Mouse (Mus musculus) embryonic facial prominence, embryonic 14.5 days (tissue): ENCODE results near the gene Zfp524. TPM values are rescaled to one million over a fixed set of nuclear protein-coding genes. Genes with fewer than 3 reads are reported as not detected.

Experiments used
- ATAC-seq: fragments of 200-750 bp; cut with Nextera tagmentation; 2 replicates; pipeline ENCODE4 v1.8.0; 2017; ENCODE audit warnings: low read depth, moderate number of reproducible peaks, moderate TSS enrichment
- DNase-seq: peaks from one replicate; pipeline ENCODE4 v3.0.0-alpha.2; 2015; ENCODE audit warnings: low spot score
- H3K27ac ChIP-seq: fragments of 300-500 bp; sonication (generic); replicated peaks from 2 replicates; pipeline ENCODE4 v1.5.1; 2014; ENCODE audit warnings: low read depth, mild to moderate bottlenecking, low read length, moderate library complexity
- H3K27me3 ChIP-seq: fragments of 300-500 bp; sonication (generic); replicated peaks from 2 replicates; pipeline ENCODE4 v1.6.1; 2014; ENCODE audit warnings: low read length; ENCODE audit not compliant: control insufficient read depth, insufficient read depth
- H3K36me3 ChIP-seq: fragments of 300-500 bp; sonication (generic); 2 replicates; pipeline ENCODE4 v1.6.1; 2014; ENCODE audit warnings: low read length, mixed read lengths; ENCODE audit not compliant: control insufficient read depth, insufficient read depth
- H3K4me1 ChIP-seq: fragments of 300-500 bp; sonication (generic); 2 replicates; pipeline ENCODE4 v1.6.1; 2014; ENCODE audit warnings: antibody characterized with exemption, low read length; ENCODE audit not compliant: control insufficient read depth, insufficient read depth
- H3K4me2 ChIP-seq: fragments of 300-500 bp; sonication (generic); 2 replicates; pipeline ENCODE4 v1.6.1; 2014; ENCODE audit warnings: low read depth, mild to moderate bottlenecking, low read length, moderate library complexity, mixed read lengths
- H3K4me3 ChIP-seq: fragments of 300-500 bp; sonication (generic); 2 replicates; pipeline ENCODE4 v1.5.1; 2014; ENCODE audit warnings: low read depth, mild to moderate bottlenecking, low read length
- H3K9ac ChIP-seq: fragments of 300-500 bp; sonication (generic); 2 replicates; pipeline ENCODE4 v1.6.1; 2014; ENCODE audit warnings: low read depth, mild to moderate bottlenecking, low read length, moderate library complexity, mixed read lengths
- H3K9me3 ChIP-seq: fragments of 300-500 bp; sonication (generic); 2 replicates; pipeline ENCODE4 v1.6.1; 2016; ENCODE audit warnings: low read length; ENCODE audit not compliant: control insufficient read depth
- WGBS: fragments of 180-500 bp; shearing (Covaris S2); extraction: QIAGEN DNeasy Blood & Tissue Kit; methylation state at CpG from one replicate; pipeline ENCODE4 v1.1.7; 2014; 5-methylcytosine and 5-hydroxymethylcytosine counted together
- polyA plus RNA-seq: library from polyadenylated mRNA; unstranded; fragments of >200 nt; fragmentation: Nextera tagmentation; extraction: Ambion mirVana; gene quantifications from 2 replicates; pipeline ENCODE4 v1.2.1, GENCODE M21; 2014

Gene Zfp524
- polyA plus RNA-seq, 1 experiment from 2014 or later: 16.5 TPM

DNA sequence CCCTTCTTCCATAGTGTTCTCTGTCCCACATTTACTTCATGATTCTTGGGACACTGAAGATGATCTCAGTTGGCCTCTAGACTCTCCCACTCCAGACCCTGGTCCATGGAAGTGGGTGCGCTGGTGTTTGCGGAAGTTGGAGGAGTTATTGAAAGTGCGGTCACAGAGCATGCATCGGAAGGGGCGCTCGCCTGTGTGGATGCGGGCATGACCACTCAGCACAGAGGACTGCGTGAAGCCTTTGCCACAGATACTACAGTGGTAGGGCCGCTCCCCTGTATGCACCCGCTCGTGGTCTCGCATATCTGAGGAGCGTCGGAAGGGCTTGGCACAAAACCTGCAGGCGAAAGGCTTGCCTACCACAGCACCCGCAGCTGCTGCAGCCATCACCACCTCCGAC, 21.4 kb downstream of the Zfp524 start:
- no peak overlapping the region for H3K9ac ChIP-seq
- H3K27ac ChIP-seq: no peak overlapping the region
- 95% methylated on average over 17 of the region's 17 CpGs for WGBS
- H3K4me2 ChIP-seq: no peak overlapping the region
- ATAC-seq (no peak), DNase-seq (no peak)
- H3K4me3 ChIP-seq: no peak overlapping the region
- peaks cover 65% of the 10 kb centered on the region for H3K36me3 ChIP-seq
- H3K9me3 ChIP-seq: peaks cover 19% of the 10 kb centered on the region
- no peaks in the 10 kb centered on the region for H3K27me3 ChIP-seq
- H3K4me1 ChIP-seq: peaks cover 6% of the 10 kb centered on the region; the same call in 1 of the 2 replicates

DNA sequence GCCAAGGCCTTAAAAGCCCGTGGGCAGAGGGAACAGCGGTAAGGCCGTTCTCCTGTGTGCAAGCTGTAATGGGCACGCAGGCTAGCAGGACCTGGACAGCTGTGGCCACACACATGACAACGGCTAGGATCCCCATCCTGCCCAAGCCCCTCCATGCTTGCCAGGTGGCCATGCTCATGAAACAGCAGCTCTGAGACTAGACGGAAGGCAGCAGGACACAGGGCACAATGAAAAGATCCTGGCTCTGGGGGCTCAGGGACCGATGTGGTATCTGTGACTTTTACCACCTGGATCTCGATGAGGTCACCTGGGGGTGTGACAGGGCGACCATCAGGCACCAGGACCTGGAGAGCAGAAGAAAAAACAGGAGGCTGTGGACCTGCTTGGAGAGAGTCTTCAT, 21.9 kb downstream of the Zfp524 start:
- 95% methylated on average over 9 of the region's 9 CpGs for WGBS
- ATAC-seq: no peak

DNA sequence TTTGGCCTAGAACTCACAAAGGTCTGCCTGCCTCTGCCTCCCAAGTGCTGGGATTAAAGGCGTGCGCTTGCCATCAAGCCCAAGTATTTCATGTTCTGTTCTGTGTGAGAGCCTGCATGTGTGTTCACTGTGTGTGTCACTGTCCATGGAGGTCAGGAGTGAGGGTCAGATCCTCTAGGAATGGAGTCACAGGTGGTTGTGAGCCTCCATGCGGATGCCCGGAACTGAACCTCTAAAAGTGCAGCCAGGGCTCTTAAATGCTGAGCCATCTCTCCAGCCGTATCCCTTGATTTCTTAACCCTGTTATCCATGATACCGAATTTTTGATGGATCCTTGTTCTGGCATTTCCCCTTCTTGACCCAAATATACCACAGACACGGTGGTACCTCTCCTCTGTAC, 22.8 kb downstream of the Zfp524 start:
- DNase-seq: no peak
- 96% methylated on average over 7 of the region's 7 CpGs for WGBS
- Histone ChIP-seq H3K4me3 (no peak overlapping the region), H3K27ac (no peak overlapping the region), H3K27me3 (no peaks in the 10 kb centered on the region), H3K4me1 (peaks cover 6% of the 10 kb centered on the region; the same call in 1 of the 2 replicates), H3K9ac (no peak overlapping the region), H3K9me3 (peaks cover 5% of the 10 kb centered on the region), H3K36me3 (peaks cover 51% of the 10 kb centered on the region), H3K4me2 (no peak overlapping the region; the same call in 1 of the 2 replicates)
- no peak for ATAC-seq

More for the DNA sequence above, 21.9 kb downstream of the Zfp524 start:
- Histone ChIP-seq H3K27ac (no peak overlapping the region), H3K36me3 (peaks cover 60% of the 10 kb centered on the region), H3K4me3 (no peak overlapping the region), H3K4me1 (peaks cover 6% of the 10 kb centered on the region; the same call in 1 of the 2 replicates), H3K9me3 (peaks cover 14% of the 10 kb centered on the region), H3K27me3 (no peaks in the 10 kb centered on the region), H3K4me2 (no peak overlapping the region), H3K9ac (no peak overlapping the region)
- DNase-seq: no peak

DNA sequence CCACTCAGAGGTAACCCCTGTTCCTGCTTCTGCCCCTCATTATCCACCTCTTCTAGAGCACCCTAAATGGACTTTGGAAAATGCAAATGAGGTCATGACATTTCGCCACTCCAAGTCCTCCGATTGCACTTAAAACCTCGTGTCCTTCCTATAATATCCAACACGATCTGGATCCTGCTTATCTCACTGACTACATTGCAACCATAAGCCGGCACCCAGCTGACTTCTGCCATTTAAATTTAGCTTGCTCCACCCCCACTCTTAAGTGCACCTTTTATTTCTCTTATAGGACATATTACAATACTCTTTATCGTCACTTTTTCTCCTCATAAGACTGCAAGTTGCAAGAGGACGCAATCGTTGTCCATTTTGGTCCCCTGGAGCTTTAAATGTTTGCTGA, 23.3 kb downstream of the Zfp524 start:
- ATAC-seq (no peak), DNase-seq (no peak)
- H3K27me3 ChIP-seq: no peaks in the 10 kb centered on the region
- peak overlapping the region; percentile 65 for H3K4me2 ChIP-seq
- H3K36me3 ChIP-seq: peaks cover 47% of the 10 kb centered on the region
- H3K9me3 ChIP-seq: peaks cover under 1% of the 10 kb centered on the region; the same call in 1 of the 2 replicates
- H3K4me1 ChIP-seq: peaks cover 6% of the 10 kb centered on the region; the same call in 1 of the 2 replicates
- peak overlapping the region; percentile 71 for H3K4me3 ChIP-seq
- H3K27ac ChIP-seq: peak overlapping the region; percentile 97; the same call in 1 of the 2 replicates
- no peak overlapping the region; the same call in 1 of the 2 replicates for H3K9ac ChIP-seq
- 90% methylated on average over 8 of the region's 8 CpGs for WGBS

- under 1% methylated on average over 47 of the region's 48 CpGs for WGBS
- H3K36me3 ChIP-seq: peaks cover 39% of the 10 kb centered on the region
- no peaks in the 10 kb centered on the region for H3K27me3 ChIP-seq
These were observed 24.0 kb downstream of the Zfp524 start, which contains the start of gene Zfp784 for GRCm38 (mm10) chr7:5038109-5038732. TSS of gene Zfp784 (minus strand) at chr7:5038446.

GRCm38 (mm10) chr7:5038940-5039339, 24.7 kb downstream of the Zfp524 start:
- ATAC-seq (no peak), DNase-seq (no peak)
- Histone ChIP-seq H3K9ac (peak overlapping the region; percentile 78), H3K9me3 (no peaks in the 10 kb centered on the region), H3K4me1 (peaks cover 6% of the 10 kb centered on the region; the same call in 1 of the 2 replicates), H3K27me3 (no peaks in the 10 kb centered on the region), H3K36me3 (peaks cover 32% of the 10 kb centered on the region), H3K4me3 (peak overlapping the region; percentile 71), H3K27ac (peak overlapping the region; percentile 97), H3K4me2 (peak overlapping the region; percentile 65)
- 31% methylated on average over 5 of the region's 5 CpGs for WGBS

More at GRCm38 (mm10) chr7:5038109-5038732, 24.0 kb downstream of the Zfp524 start, which contains the start of gene Zfp784:
- DNase-seq (peak; percentile 95), ATAC-seq (peak; percentile 97)
- H3K27ac ChIP-seq: peak within 1 kb of the TSS; percentile 97
- H3K9me3 ChIP-seq: no peaks in the 10 kb centered on the region
- peak within 1 kb of the TSS; percentile 71 for H3K4me3 ChIP-seq
- H3K4me1 ChIP-seq: peaks cover 6% of the 10 kb centered on the region; the same call in 1 of the 2 replicates
- peak within 1 kb of the TSS; percentile 65 for H3K4me2 ChIP-seq
- peak within 1 kb of the TSS; percentile 78 for H3K9ac ChIP-seq

DNA sequence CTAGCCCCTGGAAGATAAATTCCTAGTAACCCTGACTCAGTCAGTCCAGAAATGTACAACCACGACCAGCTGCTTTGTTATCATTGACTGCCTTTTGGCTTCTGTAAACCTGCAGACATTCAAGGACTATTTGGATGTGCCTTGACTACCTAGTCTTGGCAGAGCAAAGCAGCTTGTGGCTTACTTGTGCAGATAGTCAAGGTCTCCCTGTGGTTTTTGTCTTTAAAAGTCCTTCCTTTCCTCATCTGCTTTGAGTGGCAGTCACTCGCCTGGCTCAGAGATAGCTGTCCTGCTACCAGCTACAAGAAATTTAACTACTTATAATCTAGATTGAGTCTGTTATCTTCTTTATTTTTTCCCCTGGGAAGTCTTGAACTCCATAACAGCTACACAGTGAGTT, 30.8 kb downstream of the Zfp524 start:
- DNase-seq: no peak
- 72% methylated on average over 2 of the region's 2 CpGs for WGBS
- H3K4me3 ChIP-seq: no peak overlapping the region

GRCm38 (mm10) chr7:5046112-5046511, 31.9 kb downstream of the Zfp524 start:
- H3K4me3 ChIP-seq: no peak overlapping the region
- WGBS: 73% methylated on average over 2 of the region's 2 CpGs
- ATAC-seq (no peak), DNase-seq (no peak)
- H3K4me2 ChIP-seq: no peak overlapping the region
- no peak overlapping the region for H3K9ac ChIP-seq
- H3K36me3 ChIP-seq: no peaks in the 10 kb centered on the region
- peaks cover 5% of the 10 kb centered on the region for H3K4me1 ChIP-seq
- H3K9me3 ChIP-seq: no peaks in the 10 kb centered on the region
- H3K27ac ChIP-seq: no peak overlapping the region
- no peaks in the 10 kb centered on the region for H3K27me3 ChIP-seq

More for the DNA sequence above, 30.8 kb downstream of the Zfp524 start:
- Histone ChIP-seq H3K4me1 (no peaks in the 10 kb centered on the region), H3K36me3 (0 out of 2 replicates have a peak, but pooled peaks cover 4% of the 10 kb centered on the region), H3K27ac (no peak overlapping the region), H3K27me3 (no peaks in the 10 kb centered on the region), H3K9me3 (no peaks in the 10 kb centered on the region), H3K9ac (no peak overlapping the region), H3K4me2 (no peak overlapping the region)
- no peak for ATAC-seq
